Mouse (Mus musculus) lung, adult 10 weeks (tissue): Measurements from ENCODE around the gene Acap2. TPM values are rescaled to one million over a fixed set of nuclear protein-coding genes. Genes with fewer than 3 reads are reported as not detected.

Source experiments
- polyA plus RNA-seq: library from polyadenylated mRNA; stranded (reverse); fragments of 350-450 nt; fragmentation: Illumina TruSeq; extraction: RNeasy Lipid Tissue Mini Kit (QIAGEN cat#74804); gene quantifications from one replicate; pipeline ENCODE4 v1.2.3, GENCODE M21; 2014; ENCODE audit warnings: low read depth, low replicate concordance; ENCODE audit not compliant: insufficient read depth

Gene Acap2
- 16.8 TPM for polyA plus RNA-seq

DNA sequence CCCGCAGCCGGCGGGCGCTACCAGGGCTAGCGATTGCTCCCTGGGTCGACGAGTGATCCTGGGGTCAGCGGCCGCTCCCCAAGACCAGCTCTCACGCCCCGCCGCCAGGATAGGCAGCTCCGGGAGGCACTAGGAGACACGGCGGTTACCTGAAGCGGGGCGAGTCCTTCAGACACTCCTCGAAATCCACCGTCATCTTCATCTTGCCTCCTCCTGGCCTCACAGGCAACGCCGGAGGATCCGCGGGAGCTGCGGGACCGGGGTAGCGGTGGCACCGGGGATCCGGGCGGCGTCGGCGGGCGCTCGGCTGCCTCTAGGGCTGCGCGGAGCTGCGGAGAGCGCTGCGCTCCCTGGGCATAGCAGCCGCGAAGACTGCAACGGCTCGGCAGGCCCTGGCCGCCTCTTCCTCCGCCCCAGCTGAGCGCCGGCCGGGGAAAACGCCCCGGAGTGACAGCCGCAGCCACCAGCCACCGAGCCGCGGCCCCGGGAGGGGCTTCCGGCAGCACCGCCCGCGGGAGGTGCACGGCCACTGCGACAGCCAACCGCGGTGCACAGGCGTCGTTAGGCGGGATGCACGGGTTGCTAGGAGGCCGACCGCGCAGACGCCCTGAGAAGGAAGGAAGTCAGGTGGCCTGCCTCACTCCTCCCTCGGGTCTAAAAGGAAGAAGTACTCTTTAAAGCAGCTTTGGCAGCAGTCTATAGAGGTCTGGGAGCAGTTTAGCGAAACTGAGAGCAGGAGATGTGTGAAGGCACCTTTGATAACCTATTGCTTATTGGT, at the start of gene Acap2:
Gene Acap2 (minus strand): TSS at position 456 of the 778 bp plus-strand sequence.

DNA sequence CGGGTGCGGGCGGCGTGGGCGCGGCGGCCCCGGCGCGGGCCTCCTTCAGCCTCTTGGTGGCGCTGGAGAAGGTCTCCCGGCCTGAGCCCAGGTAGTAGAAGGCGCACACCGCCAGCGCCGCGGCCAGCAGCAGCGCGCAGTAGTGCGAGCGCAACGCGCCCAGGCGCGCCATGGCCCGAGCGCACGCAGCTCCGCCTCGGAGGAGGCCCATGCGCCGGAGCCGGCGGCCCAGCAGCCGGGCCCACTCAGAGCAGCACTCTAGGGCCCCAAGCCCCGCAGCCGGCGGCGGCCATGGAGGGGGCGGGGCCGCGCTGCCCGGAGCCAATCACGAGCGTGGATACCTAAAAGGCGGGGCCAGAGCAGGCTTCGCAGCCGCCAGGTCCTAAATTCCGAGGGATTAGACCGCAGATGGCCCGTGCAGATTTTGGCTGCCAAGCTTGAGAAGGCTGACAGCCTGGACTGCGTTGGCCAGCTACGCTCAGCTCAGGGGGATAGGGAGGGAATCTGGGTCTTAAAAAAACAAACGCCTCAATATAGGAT, 119.8 kb downstream of the Acap2 start, which contains the start of gene Xxylt1:
Gene Xxylt1 (minus strand): TSS at position 308 of the 540 bp plus-strand sequence.

Other genes starting within 250 kb of the Acap2 start
- gene Xxylt1, start 119.8 kb downstream of the Acap2 start, polyA plus RNA-seq = 7.8 TPM
- gene Ppp1r2, start 74.0 kb upstream of the Acap2 start, polyA plus RNA-seq = 109 TPM
- gene Apod, start 113.6 kb upstream of the Acap2 start, polyA plus RNA-seq = 10.8 TPM
- gene Bdh1, start 221.0 kb upstream of the Acap2 start, polyA plus RNA-seq = 4.3 TPM